Mouse (Mus musculus) spleen, adult 2 months (tissue): ENCODE results near the gene Klrb1b.

Experiments
- CTCF ChIP-seq: fragments of 200-500 bp; IDR thresholded peaks from 2 replicates; pipeline ENCODE4 v1.5.1; 2011; ENCODE audit warnings: mild to moderate bottlenecking, inconsistent platforms; ENCODE audit not compliant: insufficient read depth, insufficient read length, insufficient replicate concordance; ENCODE audit errors: extremely low read depth
- POLR2A ChIP-seq: fragments of 200-500 bp; IDR thresholded peaks from 2 replicates; pipeline ENCODE4 v1.6.1; 2011; ENCODE audit warnings: low read depth, low read length, inconsistent platforms

GRCm38 (mm10) chr6:128843479-128843992 is 17.4 kb upstream of the Klrb1b start:
- no peak for TF ChIP-seq CTCF
- TF ChIP-seq POLR2A = no peak
